Mouse (Mus musculus): ENCODE measurements around the gene Fam19a4. TPM values are rescaled to one million over a fixed set of nuclear protein-coding genes. Genes with fewer than 3 reads are reported as not detected.

The Fam19a4 gene
- polyA plus RNA-seq, 1 experiment from 2014 or later = 2.1 TPM

DNA sequence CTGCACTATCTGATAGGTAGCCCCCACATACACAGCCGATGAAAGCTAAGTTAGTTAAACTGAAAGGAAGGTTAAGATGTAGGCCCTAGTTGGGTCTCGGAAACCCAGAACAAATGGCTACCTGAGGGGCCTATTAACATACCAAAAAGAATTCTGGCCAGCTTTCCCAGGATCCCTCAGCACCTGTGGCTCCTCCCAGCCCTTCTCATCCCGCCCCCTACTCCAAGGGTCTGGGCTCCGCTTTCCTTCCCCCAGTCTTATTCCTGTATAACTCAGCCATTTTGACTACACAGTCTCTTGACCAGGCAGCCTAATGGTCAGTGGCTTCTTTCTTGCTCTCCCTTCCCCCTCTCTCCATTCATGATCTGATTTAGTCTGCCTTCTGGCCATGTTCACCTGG lies 13.7 kb downstream of the Fam19a4 start:
- Histone ChIP-seq H3K9ac (no peak overlapping the region), H3K9me3 (no peaks in the 10 kb centered on the region), H3K27me3 (peaks cover 14% of the 10 kb centered on the region; the same call in 1 of the 2 replicates), H3K4me3 (no peak overlapping the region), H3K27ac (no peak overlapping the region), H3K4me1 (replicated peaks) (no peaks in the 10 kb centered on the region), H3K4me2 (no peak overlapping the region), H3K36me3 (no peaks in the 10 kb centered on the region)
- ATAC-seq (ENCODE audit: low FRiP score) = no peak
- WGBS = 85% methylated on average over 4 of the region's 4 CpGs

DNA sequence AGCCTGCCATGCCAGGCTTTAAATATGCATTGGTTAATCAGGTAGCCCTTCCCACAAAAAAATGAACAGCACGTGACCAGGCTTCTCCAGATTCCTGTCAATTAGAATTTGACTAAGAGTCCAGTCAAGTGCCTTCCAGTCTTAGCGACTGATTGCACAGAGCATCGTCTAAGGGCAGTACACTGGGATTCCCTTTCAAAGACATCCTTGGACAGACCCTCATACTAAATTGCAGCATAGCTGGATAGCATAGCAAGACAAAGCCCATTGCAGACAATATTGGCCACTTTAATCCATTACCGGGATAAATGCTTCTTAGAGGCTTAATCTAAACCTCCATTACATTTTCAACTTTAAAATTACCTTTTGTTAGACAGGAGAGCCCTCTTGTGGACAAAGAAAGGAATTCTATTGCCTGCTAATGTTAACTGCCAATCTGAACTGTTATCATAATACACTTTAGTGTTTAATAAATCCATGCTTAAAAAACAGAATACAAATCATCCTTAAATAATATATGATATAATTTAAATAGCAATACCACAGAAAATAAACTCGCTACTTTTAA lies 33.0 kb downstream of the Fam19a4 start:
- H3K9me3 ChIP-seq = no peaks in the 10 kb centered on the region
- H3K9ac ChIP-seq = no peak overlapping the region
- H3K27me3 ChIP-seq = no peaks in the 10 kb centered on the region
- no peak overlapping the region for H3K4me2 ChIP-seq
- ATAC-seq (ENCODE audit: low FRiP score) = no peak
- WGBS = 46% methylated on average over 5 of the region's 5 CpGs
- peaks cover 5% of the 10 kb centered on the region; the same call in 1 of the 2 replicates for H3K4me1 ChIP-seq (replicated peaks)
- H3K27ac ChIP-seq = no peak overlapping the region
- H3K4me3 ChIP-seq = no peak overlapping the region
- H3K36me3 ChIP-seq = no peaks in the 10 kb centered on the region

DNA sequence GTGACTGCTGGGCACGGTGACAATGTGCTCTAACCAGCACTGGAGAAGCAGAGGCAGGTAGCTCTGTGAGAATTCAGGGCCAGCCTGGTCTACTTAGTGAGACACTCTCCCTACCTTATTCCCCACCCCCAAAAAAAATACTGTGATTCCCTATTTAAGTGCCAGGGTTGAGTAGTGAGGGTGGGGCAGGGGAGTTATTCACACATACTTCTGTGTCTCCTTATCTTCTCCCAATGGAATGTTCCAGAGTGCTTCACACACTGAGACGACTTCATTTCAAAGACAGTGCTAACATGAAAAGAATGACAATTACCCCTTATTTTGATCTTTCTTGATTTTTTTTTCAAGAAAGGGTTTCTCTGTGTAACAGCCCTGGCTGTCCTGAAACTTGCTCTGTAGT lies 40.9 kb downstream of the Fam19a4 start:
- no peak for ATAC-seq (ENCODE audit: low FRiP score)
- no peak overlapping the region for H3K4me3 ChIP-seq

DNA sequence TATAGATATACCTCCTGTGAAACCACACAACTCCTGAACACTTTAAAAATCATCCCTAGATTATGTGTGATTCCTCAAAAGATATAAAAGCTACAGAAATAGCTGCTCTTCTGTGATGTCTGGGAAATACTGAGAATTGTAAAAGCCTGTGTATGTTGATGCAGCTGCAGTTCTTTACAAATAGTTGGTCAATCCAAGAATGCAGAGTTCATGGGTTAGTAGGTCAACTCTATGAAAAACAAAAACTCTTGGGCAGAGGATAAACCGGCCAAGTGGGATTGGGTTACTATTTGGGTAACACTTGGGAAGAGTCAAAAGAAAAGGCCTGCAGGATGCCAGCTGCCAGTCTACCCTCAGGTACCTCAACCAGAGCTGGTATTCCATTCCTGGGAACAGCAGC lies 43.5 kb downstream of the Fam19a4 start:
- H3K27me3 ChIP-seq = no peaks in the 10 kb centered on the region
- H3K4me3 ChIP-seq = no peak overlapping the region
- no peak overlapping the region for H3K9ac ChIP-seq
- H3K9me3 ChIP-seq = no peaks in the 10 kb centered on the region
- 75% methylated on average over 1 of the region's 1 CpGs for WGBS
- H3K27ac ChIP-seq = no peak overlapping the region
- no peak for ATAC-seq (ENCODE audit: low FRiP score)
- H3K36me3 ChIP-seq = no peaks in the 10 kb centered on the region
- no peaks in the 10 kb centered on the region; the same call in 1 of the 2 replicates for H3K4me1 ChIP-seq (replicated peaks)
- no peak overlapping the region for H3K4me2 ChIP-seq

More for the DNA sequence above, 40.9 kb downstream of the Fam19a4 start:
- 78% methylated on average over 2 of the region's 2 CpGs for WGBS
- H3K9me3 ChIP-seq = no peaks in the 10 kb centered on the region
- no peak overlapping the region for H3K27ac ChIP-seq
- no peaks in the 10 kb centered on the region for H3K36me3 ChIP-seq
- no peaks in the 10 kb centered on the region for H3K27me3 ChIP-seq
- H3K4me2 ChIP-seq = no peak overlapping the region
- no peaks in the 10 kb centered on the region for H3K4me1 ChIP-seq (replicated peaks)
- H3K9ac ChIP-seq = no peak overlapping the region

DNA sequence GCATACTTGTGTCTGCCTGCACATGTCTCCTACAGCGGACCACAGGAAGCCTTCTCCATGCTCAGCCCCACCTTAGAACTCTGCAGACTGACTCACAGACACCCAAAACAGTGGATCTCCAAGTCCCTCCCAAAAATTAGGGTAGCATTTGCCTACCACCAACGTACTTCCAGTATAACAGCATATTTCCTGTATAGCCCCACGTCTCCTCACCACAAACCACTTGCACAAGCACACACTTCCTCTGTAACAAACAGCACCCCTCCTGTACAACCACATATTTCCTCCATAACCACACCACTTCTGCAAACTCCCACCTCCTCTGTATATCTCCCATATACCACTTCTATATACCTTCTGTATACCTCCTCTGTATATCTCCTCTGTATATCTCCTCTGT lies 44.2 kb downstream of the Fam19a4 start:
- no peak for ATAC-seq (ENCODE audit: low FRiP score)
- Histone ChIP-seq H3K36me3 (no peaks in the 10 kb centered on the region), H3K27me3 (no peaks in the 10 kb centered on the region), H3K9me3 (no peaks in the 10 kb centered on the region), H3K27ac (no peak overlapping the region), H3K9ac (no peak overlapping the region), H3K4me1 (replicated peaks) (no peaks in the 10 kb centered on the region; the same call in 1 of the 2 replicates), H3K4me3 (no peak overlapping the region), H3K4me2 (no peak overlapping the region)
- WGBS = 83% methylated on average over 3 of the region's 3 CpGs

DNA sequence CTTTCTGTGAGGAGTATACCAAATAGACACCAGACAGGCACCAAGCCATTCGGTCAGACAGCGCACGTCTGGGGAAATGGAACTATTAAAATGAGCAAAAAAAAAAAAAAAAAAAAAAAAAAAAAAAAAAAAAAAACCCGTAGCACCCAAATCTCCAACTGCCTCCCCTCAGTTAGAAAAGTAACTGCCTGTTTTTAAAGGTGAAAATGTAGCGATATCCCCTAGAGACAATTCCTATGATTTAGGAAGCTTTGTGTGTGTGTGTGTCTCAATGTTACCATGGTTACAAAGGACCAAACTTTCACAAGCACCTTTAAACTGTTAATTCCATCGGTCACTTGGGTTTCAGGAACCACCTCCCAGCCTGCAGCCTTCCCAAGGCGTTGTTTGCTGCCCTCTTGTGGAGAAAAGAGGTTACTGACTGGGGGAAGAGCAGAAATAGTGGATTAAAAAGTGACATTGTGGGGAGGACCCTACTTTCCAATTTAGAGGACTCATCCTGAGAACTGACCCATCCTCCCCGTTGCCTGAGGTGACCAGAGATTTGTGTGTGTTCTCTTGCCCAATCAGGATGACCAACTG lies 53.6 kb downstream of the Fam19a4 start:
- H3K4me2 ChIP-seq = no peak overlapping the region
- no peak for ATAC-seq (ENCODE audit: low FRiP score)
- no peaks in the 10 kb centered on the region for H3K9me3 ChIP-seq
- H3K27ac ChIP-seq = no peak overlapping the region
- peaks cover 6% of the 10 kb centered on the region; the same call in 1 of the 2 replicates for H3K27me3 ChIP-seq
- 45% methylated on average over 8 of the region's 8 CpGs for WGBS
- no peaks in the 10 kb centered on the region for H3K4me1 ChIP-seq (replicated peaks)
- no peak overlapping the region for H3K9ac ChIP-seq
- no peaks in the 10 kb centered on the region for H3K36me3 ChIP-seq
- H3K4me3 ChIP-seq = no peak overlapping the region

DNA sequence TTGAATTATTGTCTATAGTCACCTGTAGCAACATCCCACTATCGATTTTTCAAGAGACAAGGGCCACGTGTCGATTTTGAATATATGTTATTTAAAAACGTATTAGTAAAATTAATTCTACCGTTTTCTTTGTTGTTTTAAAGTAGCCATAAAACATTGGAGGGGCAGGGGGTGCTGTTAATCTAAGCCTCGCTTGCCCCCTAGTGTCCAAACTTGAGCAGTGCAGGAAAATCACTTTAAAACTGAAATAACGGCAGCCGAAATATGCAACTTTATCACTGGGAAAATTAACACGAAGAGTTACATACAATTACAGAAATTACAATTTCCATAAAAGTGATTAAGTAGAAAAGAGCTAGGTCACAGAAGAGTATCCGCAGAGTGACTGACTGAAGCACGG lies 55.2 kb downstream of the Fam19a4 start:
- 24% methylated on average over 11 of the region's 11 CpGs for WGBS
- no peak for ATAC-seq (ENCODE audit: low FRiP score)
- no peaks in the 10 kb centered on the region for H3K9me3 ChIP-seq

DNA sequence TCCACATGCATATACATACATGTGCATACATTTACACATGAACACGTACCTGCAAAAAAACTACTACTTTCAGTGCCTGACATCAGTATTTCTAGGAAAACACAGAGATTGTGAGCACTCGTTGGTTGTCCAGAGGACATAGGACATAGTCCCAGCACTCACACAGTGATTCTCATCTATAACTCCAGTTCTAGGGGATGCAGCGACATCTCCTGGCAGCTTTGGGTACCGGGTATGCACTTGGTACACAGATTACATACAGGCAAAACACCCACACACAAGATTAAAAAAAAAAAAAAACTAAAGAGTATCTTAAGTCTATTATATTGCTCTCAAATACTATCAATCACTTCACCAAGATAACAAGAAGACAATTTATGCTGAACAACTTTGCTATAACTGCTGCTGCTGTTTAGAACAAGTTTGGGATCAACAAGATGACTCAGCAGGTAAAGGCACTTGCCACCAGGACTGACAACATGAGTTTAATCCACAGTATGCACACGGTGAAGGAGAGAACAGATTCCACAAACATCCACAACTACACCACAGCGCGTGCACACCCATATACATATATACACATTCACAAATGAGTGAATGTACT lies 64.6 kb downstream of the Fam19a4 start:
- WGBS = 92% methylated on average over 7 of the region's 7 CpGs
- H3K27me3 ChIP-seq = no peaks in the 10 kb centered on the region
- no peak overlapping the region for H3K9ac ChIP-seq
- H3K36me3 ChIP-seq = no peaks in the 10 kb centered on the region
- no peak overlapping the region for H3K4me3 ChIP-seq
- H3K4me2 ChIP-seq = no peak overlapping the region
- no peaks in the 10 kb centered on the region for H3K4me1 ChIP-seq (replicated peaks)
- no peaks in the 10 kb centered on the region for H3K9me3 ChIP-seq
- no peak for ATAC-seq (ENCODE audit: low FRiP score)
- H3K27ac ChIP-seq = no peak overlapping the region

More for the DNA sequence above, 55.2 kb downstream of the Fam19a4 start:
- Histone ChIP-seq H3K27ac (no peak overlapping the region), H3K9ac (no peak overlapping the region), H3K36me3 (no peaks in the 10 kb centered on the region), H3K4me3 (no peak overlapping the region), H3K4me2 (no peak overlapping the region), H3K27me3 (peaks cover 6% of the 10 kb centered on the region; the same call in 1 of the 2 replicates), H3K4me1 (replicated peaks) (no peaks in the 10 kb centered on the region)

DNA sequence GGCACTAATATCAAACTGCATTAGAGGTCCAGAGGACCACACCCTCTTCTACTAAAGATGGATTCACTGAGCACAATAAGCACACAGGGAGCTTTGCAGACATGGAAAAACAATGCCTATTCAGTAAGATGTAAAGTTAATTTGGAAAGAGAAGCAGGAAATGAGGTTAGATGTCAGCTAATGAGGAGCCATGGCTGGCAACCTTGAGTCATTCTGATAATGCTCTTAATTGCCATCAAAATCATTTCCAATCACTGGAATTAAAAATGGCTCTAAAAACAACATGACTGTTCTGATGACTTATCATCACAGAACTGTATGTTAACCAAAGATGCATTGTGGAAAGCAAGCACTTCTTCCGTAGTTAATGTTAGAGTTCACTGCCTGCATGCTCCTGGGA lies 68.5 kb downstream of the Fam19a4 start:
- no peak for ATAC-seq (ENCODE audit: low FRiP score)
- Histone ChIP-seq H3K4me1 (replicated peaks) (no peaks in the 10 kb centered on the region), H3K9me3 (no peaks in the 10 kb centered on the region), H3K27ac (no peak overlapping the region), H3K36me3 (no peaks in the 10 kb centered on the region), H3K4me2 (no peak overlapping the region), H3K27me3 (no peaks in the 10 kb centered on the region), H3K9ac (no peak overlapping the region), H3K4me3 (no peak overlapping the region)
- WGBS = 90% methylated on average over 1 of the region's 1 CpGs

DNA sequence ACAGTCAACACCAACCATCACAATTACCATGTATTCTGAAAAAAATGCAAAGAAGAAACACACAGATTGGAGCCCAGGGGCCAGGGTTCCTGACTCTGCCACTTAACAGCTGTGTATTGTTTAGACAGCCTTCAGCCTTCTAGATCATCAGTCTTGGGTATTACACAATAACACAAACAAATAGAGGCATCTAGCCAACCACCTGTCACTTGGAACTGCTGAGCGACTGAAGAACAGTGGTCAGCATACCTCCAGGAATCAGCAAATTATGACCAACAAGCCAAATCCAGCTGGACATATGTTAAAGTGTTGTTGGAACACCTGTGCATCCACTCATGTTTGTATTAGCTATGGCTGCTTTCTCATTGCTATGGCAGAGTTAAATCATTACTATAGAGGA lies 82.7 kb downstream of the Fam19a4 start:
- H3K9ac ChIP-seq = no peak overlapping the region
- H3K9me3 ChIP-seq = no peaks in the 10 kb centered on the region
- H3K4me2 ChIP-seq = no peak overlapping the region
- H3K27me3 ChIP-seq = no peaks in the 10 kb centered on the region
- no peaks in the 10 kb centered on the region for H3K4me1 ChIP-seq (replicated peaks)
- 95% methylated on average over 1 of the region's 1 CpGs for WGBS
- H3K36me3 ChIP-seq = no peaks in the 10 kb centered on the region
- H3K27ac ChIP-seq = no peak overlapping the region
- H3K4me3 ChIP-seq = no peak overlapping the region
- no peak for ATAC-seq (ENCODE audit: low FRiP score)

DNA sequence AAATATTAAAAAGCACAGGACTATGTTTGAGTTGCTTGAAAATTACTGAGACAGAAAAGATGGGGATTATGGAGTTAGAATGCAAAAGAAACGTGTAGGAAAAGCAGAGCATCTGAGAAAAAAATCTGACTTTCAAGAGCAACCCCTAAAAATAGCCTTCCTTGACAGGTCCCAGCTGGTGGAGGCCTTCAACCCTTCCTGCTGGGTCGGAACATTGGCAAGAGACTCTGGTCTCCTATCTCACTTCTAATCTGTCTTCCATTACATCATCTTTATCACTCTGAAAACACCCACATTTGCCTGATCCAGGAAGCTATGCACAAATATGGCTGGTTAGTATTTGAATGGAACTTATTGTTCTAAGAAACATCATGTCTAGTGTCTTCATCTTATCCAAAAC lies 115.4 kb downstream of the Fam19a4 start:
- Histone ChIP-seq H3K9ac (no peak overlapping the region), H3K4me1 (replicated peaks) (no peaks in the 10 kb centered on the region), H3K27me3 (no peaks in the 10 kb centered on the region), H3K36me3 (no peaks in the 10 kb centered on the region), H3K27ac (no peak overlapping the region), H3K9me3 (no peaks in the 10 kb centered on the region), H3K4me2 (no peak overlapping the region), H3K4me3 (no peak overlapping the region)
- WGBS = 70% methylated on average over 2 of the region's 2 CpGs
- no peak for ATAC-seq (ENCODE audit: low FRiP score)

DNA sequence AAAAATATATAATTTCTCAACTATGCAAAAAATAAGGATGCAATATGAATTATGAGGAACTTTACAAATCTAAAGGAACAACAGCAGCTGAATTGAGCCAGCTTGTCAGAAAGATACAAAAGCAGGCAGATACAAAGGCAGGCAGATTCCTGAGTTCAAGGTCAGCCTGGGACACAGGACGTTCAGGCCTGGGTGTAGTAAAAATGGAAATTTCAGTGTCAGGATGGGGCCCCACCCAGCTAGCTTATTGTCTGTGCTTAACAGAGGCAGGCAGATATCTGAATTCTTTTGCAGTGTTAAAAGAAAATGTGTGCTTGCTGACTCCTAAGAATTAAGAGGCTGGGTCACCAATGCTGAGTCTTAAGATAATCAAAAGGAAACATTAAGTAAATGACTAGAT lies 124.4 kb downstream of the Fam19a4 start:
- WGBS = 63% methylated on average over 1 of the region's 1 CpGs
- ATAC-seq (ENCODE audit: low FRiP score) = no peak
- no peaks in the 10 kb centered on the region for H3K9me3 ChIP-seq
- no peaks in the 10 kb centered on the region for H3K4me1 ChIP-seq (replicated peaks)
- H3K4me2 ChIP-seq = no peak overlapping the region
- H3K36me3 ChIP-seq = no peaks in the 10 kb centered on the region
- no peak overlapping the region for H3K4me3 ChIP-seq
- H3K27me3 ChIP-seq = no peaks in the 10 kb centered on the region
- no peak overlapping the region for H3K9ac ChIP-seq
- H3K27ac ChIP-seq = no peak overlapping the region

DNA sequence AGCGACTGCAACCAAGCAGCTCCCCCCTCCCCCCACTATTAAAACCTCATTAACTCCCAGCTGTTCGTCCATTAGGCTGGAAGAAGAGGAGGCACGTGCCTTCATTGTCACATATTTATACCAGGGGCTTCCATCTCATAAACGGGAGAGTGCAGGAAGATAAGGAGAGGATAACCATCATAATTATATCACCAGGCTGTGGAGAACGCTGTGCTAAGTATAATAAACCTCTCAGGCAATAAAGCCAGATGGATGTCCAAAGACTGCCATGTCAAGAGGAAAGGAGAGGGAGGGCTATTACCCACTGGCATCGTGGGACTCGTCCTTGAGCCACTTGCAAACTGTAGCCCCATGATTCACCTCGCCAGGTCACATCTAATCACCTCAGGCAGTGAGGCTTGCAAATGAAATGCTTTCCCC lies 151.1 kb downstream of the Fam19a4 start:
- Histone ChIP-seq H3K4me1 (replicated peaks) (peaks cover 8% of the 10 kb centered on the region), H3K4me2 (peak overlapping the region; percentile 30; the same call in 1 of the 2 replicates), H3K9me3 (no peaks in the 10 kb centered on the region), H3K4me3 (no peak overlapping the region), H3K27ac (peak overlapping the region; percentile 59), H3K36me3 (no peaks in the 10 kb centered on the region), H3K27me3 (no peaks in the 10 kb centered on the region), H3K9ac (no peak overlapping the region)
- WGBS = 29% methylated on average over 8 of the region's 8 CpGs
- ATAC-seq (ENCODE audit: low FRiP score) = peak; percentile 68; the same call in 1 of the 2 replicates

Data from hindbrain, embryonic 13.5 days (tissue).